Comparison of ENCODE assay signal across 8 mouse cellular contexts in genomic region chr15:94444437-94445136, GRCm38 (mm10). TPM values are rescaled to one million over a fixed set of nuclear protein-coding genes. Genes with fewer than 3 reads are reported as not detected.
DNase-seq lines count a peak whose midpoint lies in the region; ATAC-seq and TF ChIP-seq lines count a peak whose summit lies in the region.

No protein-coding gene starts in this region.

- DNase-seq in lung, embryonic 14.5 days = peak; percentile 87
- no peak for DNase-seq in lung, postnatal 25 days (ENCODE audit: low spot score)
- peak; percentile 90 for DNase-seq in kidney, postnatal 0 days (ENCODE audit: low spot score)
- DNase-seq in neural tube, embryonic 10.5 days (ENCODE audit: extremely low spot score, low spot score) = peak; percentile 28
- DNase-seq in right cerebral cortex, postnatal 25 days = no peak
- DNase-seq in left cerebral cortex, adult 11 months (ENCODE audit: low spot score) = no peak

- 22% methylated on average over 8 of the region's 8 CpGs for WGBS in lung, embryonic 14.5 days
- 41% methylated on average over 8 of the region's 8 CpGs for WGBS in embryonic facial prominence, embryonic 12.5 days
- 43% methylated on average over 8 of the region's 8 CpGs for WGBS in kidney, postnatal 0 days

- peaks cover 12% of the 10 kb centered on the region; the same call in 1 of the 2 replicates for H3K4me1 ChIP-seq in lung, embryonic 14.5 days (ENCODE audit: insufficient read depth)
- H3K4me1 ChIP-seq in embryonic facial prominence, embryonic 12.5 days = peaks cover 27% of the 10 kb centered on the region
- peaks cover 9% of the 10 kb centered on the region; the same call in 1 of the 2 replicates for H3K4me1 ChIP-seq in kidney, postnatal 0 days (replicated peaks; ENCODE audit: insufficient read depth, low read length)

- H3K9ac ChIP-seq in lung, embryonic 14.5 days = no peak overlapping the region
- H3K9ac ChIP-seq in embryonic facial prominence, embryonic 12.5 days = no peak overlapping the region
- H3K9ac ChIP-seq in kidney, postnatal 0 days (ENCODE audit: low read depth, low read length) = no peak overlapping the region

- no peak for TF ChIP-seq CTCF in lung, embryonic 14.5 days (IDR thresholded peaks at IDR 0.05; ENCODE audit: low read depth)
- no peak for TF ChIP-seq CTCF in kidney, postnatal 0 days (IDR thresholded peaks at IDR 0.05; ENCODE audit: low read depth)

- peak overlapping the region; percentile 83 for H3K27ac ChIP-seq in lung, embryonic 14.5 days (ENCODE audit: low read depth)
- peak overlapping the region; percentile 73 for H3K27ac ChIP-seq in embryonic facial prominence, embryonic 12.5 days
- peak overlapping the region; percentile 68 for H3K27ac ChIP-seq in kidney, postnatal 0 days

- H3K36me3 ChIP-seq in lung, embryonic 14.5 days (ENCODE audit: insufficient read depth) = no peaks in the 10 kb centered on the region
- no peaks in the 10 kb centered on the region for H3K36me3 ChIP-seq in embryonic facial prominence, embryonic 12.5 days
- H3K36me3 ChIP-seq in kidney, postnatal 0 days (ENCODE audit: insufficient read depth, low read length) = no peaks in the 10 kb centered on the region

- H3K4me2 ChIP-seq in lung, embryonic 14.5 days = 0 out of 2 replicates have a peak overlapping the region, but pooled peaks have one; percentile 7
- H3K4me2 ChIP-seq in embryonic facial prominence, embryonic 12.5 days (replicated peaks) = no peak overlapping the region
- no peak overlapping the region for H3K4me2 ChIP-seq in kidney, postnatal 0 days (ENCODE audit: low read length)

- H3K4me3 ChIP-seq in lung, embryonic 14.5 days (ENCODE audit: low read depth, low read length) = no peak overlapping the region
- no peak overlapping the region for H3K4me3 ChIP-seq in embryonic facial prominence, embryonic 12.5 days
- H3K4me3 ChIP-seq in kidney, postnatal 0 days (replicated peaks; ENCODE audit: low read depth, low read length) = no peak overlapping the region

- peak; percentile 81 for ATAC-seq in lung, embryonic 14.5 days (ENCODE audit: insufficient read depth)
- 0 out of 2 replicates have a peak, but pooled peaks have one; percentile 25 for ATAC-seq in embryonic facial prominence, embryonic 12.5 days (ENCODE audit: insufficient number of reproducible peaks, insufficient read depth, low FRiP score, low TSS enrichment)
- ATAC-seq in kidney, postnatal 0 days (replicated peaks; ENCODE audit: low FRiP score, low read depth) = peak; percentile 59; the same call in 1 of the 2 replicates
- no peak for ATAC-seq in activated CD4-positive, CD25-positive, alpha-beta regulatory T cell, adult 4 months

- no peaks in the 10 kb centered on the region for H3K27me3 ChIP-seq in lung, embryonic 14.5 days (ENCODE audit: insufficient read depth, low read length)
- H3K27me3 ChIP-seq in embryonic facial prominence, embryonic 12.5 days = no peaks in the 10 kb centered on the region
- no peaks in the 10 kb centered on the region for H3K27me3 ChIP-seq in kidney, postnatal 0 days (ENCODE audit: insufficient read depth, low read length)

- H3K9me3 ChIP-seq in lung, embryonic 14.5 days (ENCODE audit: low read depth, low read length) = no peaks in the 10 kb centered on the region
- H3K9me3 ChIP-seq in embryonic facial prominence, embryonic 12.5 days = no peaks in the 10 kb centered on the region
- H3K9me3 ChIP-seq in kidney, postnatal 0 days (replicated peaks; ENCODE audit: low read length) = no peaks in the 10 kb centered on the region

RNA-seq across cellular contexts. Expression of gene Adamts20, which starts 20.6 kb away (rescaled TPM):
- 5.0 and 5.4 TPM in 2 replicates for polyA plus RNA-seq in lung, embryonic 14.5 days (2014; fragmentation: Nextera tagmentation; extraction: Ambion mirVana)
- 11.7 and 12.7 TPM in 2 replicates for polyA plus RNA-seq in embryonic facial prominence, embryonic 12.5 days (2016; fragmentation: Nextera tagmentation; extraction: Ambion mirVana)
- 1.3 and 1.5 TPM in 2 replicates for polyA plus RNA-seq in kidney, postnatal 0 days (2015; fragmentation: Nextera tagmentation; extraction: Ambion mirVana)
- under 1 TPM in 1 of 2 experiments, not detected in 1; 0.17 TPM for polyA plus RNA-seq in activated CD4-positive, CD25-positive, alpha-beta regulatory T cell, adult 4 months (2017; shearing (Covaris generic))

Comparison
In these comparisons a context has a peak if more than half of its experiments do, and no peak if none do; other contexts are left out.
1. DNase-seq: peak in lung, embryonic 14.5 days (single experiment), kidney, postnatal 0 days (single experiment) and neural tube, embryonic 10.5 days (single experiment); none in lung, postnatal 25 days (single experiment), right cerebral cortex, postnatal 25 days (single experiment) and left cerebral cortex, adult 11 months (single experiment).
2. Peak in every context shown above with its lines, with median percentiles within 50 percentile points of each other: H3K27ac ChIP-seq.